Comparison of ENCODE assay signal across 20 mouse cellular contexts in the genomic region with DNA sequence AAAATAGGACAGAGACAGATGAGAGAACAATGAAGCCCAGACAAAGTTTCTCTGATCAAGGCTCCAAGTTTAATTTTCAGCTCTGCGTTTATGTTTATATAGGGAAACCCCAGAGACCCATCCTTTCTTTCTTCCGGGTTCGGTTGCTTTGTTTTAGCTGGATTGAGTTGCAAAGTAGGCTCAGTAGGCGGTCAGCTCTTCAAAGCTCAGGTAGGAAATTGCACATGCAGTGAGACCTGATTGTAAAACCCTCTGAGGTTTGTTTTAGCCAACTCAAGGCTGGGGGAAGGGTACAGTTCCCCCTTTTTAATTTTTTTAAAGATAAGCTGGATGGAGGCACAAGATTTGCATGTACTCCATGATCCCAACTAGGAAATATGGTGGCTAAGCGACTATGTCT.
"Had no signal": no experiment of that assay in that cellular context is flagged by ENCODE, and none has a peak within 500 bp of the region (broad histone marks: within the 10 kb centered on the region; RNA-seq: fewer than 3 reads in every experiment).

No protein-coding gene starts in this region.

- ATAC-seq: forebrain, embryonic 13.5 days; forebrain, embryonic 14.5 days; forebrain, embryonic 15.5 days; forebrain, embryonic 16.5 days; forebrain, postnatal 0 days had no signal

- DNase-seq: cerebellum, adult 9-10 months; cerebellum, adult 9-11 months; cerebellum, postnatal 10 days; cerebellum, postnatal 14 days; cerebellum, postnatal 25 days; cerebellum, postnatal 36 days; embryo, embryonic 11 days; forebrain, postnatal 0 days; gastrocnemius, adult 2 months; gastrocnemius, postnatal 10 days; gastrocnemius, postnatal 14 days; gastrocnemius, postnatal 25 days; gastrocnemius, postnatal 36 days; heart, adult 11 months; heart, adult 18-20 months; heart, adult 2 months had no signal
